Mouse (Mus musculus) adrenal gland, postnatal 4 days (tissue): ENCODE measurements at regions not wholly inside any gene's neighbourhood (a gene's known extent, or its start where the extent isn't known, plus 50 kb on each side); places are given as distances from the start of the nearest gene placed in this dataset. TPM values are rescaled to one million over a fixed set of nuclear protein-coding genes. Genes with fewer than 3 reads are reported as not detected.

ENCODE experiments used
- microRNA-seq: library from miRNA; unstranded; fragments of <30 nt; microRNA quantifications from one replicate; pipeline ENCODE4 v1.2.0, GENCODE M21; 2021

Small RNA genes in the stretch of these regions (microRNA-seq; reads per million reads assigned to microRNA genes)
- gene Mir6341 = not detected
